Mouse (Mus musculus): ENCODE data around the gene Mast4. TPM values are rescaled to one million over a fixed set of nuclear protein-coding genes. Genes with fewer than 3 reads are reported as not detected.

Gene Mast4
- polyA plus RNA-seq, 1 experiment from 2014 or later: 45.4 TPM

GRCm38 (mm10) chr13:102786666-102787230, 547.5 kb downstream of the Mast4 start:
- Histone ChIP-seq H3K27me3 (ENCODE audit: control insufficient read depth, insufficient read depth, low read length) (no peaks in the 10 kb centered on the region), H3K9ac (ENCODE audit: low read depth, low read length) (no peak overlapping the region), H3K4me1 (ENCODE audit: control insufficient read depth, insufficient read depth, low read length) (no peaks in the 10 kb centered on the region), H3K27ac (ENCODE audit: low read depth, low read length) (no peak overlapping the region), H3K9me3 (replicated peaks; ENCODE audit: control insufficient read depth, low read length) (no peaks in the 10 kb centered on the region), H3K36me3 (ENCODE audit: control insufficient read depth, insufficient read depth, low read length) (peaks cover 8% of the 10 kb centered on the region; the same call in 1 of the 2 replicates), H3K4me2 (no peak overlapping the region), H3K4me3 (ENCODE audit: low read depth, low read length) (no peak overlapping the region)
- ATAC-seq (replicated peaks; ENCODE audit: insufficient number of reproducible peaks, low FRiP score, low TSS enrichment): no peak
- 90% methylated on average over 10 of the region's 10 CpGs for WGBS (ENCODE audit: insufficient replicate concordance)

DNA sequence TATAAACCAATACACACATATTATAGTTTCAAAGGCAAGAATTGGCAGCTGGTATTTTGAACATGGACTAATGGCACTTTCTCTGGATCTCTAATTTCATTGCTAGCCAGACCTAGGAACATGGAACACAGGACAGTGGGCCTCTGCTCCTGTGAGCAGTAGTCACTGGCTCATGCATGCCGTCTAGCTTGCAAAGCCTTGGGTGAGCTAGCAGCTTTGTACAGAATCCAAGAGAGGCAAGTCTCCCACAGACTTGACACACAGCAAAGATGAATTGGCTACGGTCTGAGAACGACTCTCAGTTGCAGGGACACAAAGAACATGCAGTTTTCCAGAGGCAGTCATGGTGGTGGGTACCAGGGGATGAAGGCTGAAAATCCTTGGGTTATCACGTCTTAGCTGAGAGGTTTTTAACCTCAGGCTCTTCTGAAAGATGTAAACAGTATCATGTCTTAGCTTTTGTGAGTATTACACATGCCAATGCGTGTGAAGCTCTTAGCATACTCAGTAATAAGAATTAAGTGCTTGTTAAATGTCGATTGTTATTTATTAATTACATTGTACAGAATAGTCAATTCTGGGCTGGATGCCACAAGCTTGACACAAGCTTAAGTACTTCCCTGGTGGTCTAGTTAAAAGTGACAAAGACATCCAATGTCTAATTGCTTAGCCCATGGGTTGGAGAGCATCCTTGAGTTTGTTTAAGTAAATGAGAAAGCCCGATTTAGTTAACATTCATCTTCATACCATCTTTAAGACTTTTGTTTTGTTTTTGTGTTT, 550.6 kb downstream of the Mast4 start:
- peaks cover 13% of the 10 kb centered on the region; the same call in 1 of the 2 replicates for H3K36me3 ChIP-seq (ENCODE audit: control insufficient read depth, insufficient read depth, low read length)
- ATAC-seq (replicated peaks; ENCODE audit: insufficient number of reproducible peaks, low FRiP score, low TSS enrichment): no peak
- H3K27ac ChIP-seq (ENCODE audit: low read depth, low read length): no peak overlapping the region
- H3K4me1 ChIP-seq (ENCODE audit: control insufficient read depth, insufficient read depth, low read length): no peaks in the 10 kb centered on the region
- no peaks in the 10 kb centered on the region for H3K9me3 ChIP-seq (replicated peaks; ENCODE audit: control insufficient read depth, low read length)
- H3K9ac ChIP-seq (ENCODE audit: low read depth, low read length): no peak overlapping the region
- H3K4me2 ChIP-seq: no peak overlapping the region
- H3K4me3 ChIP-seq (ENCODE audit: low read depth, low read length): no peak overlapping the region
- no peaks in the 10 kb centered on the region for H3K27me3 ChIP-seq (ENCODE audit: control insufficient read depth, insufficient read depth, low read length)
- WGBS (ENCODE audit: insufficient replicate concordance): 86% methylated on average over 7 of the region's 7 CpGs

- H3K4me1 ChIP-seq (ENCODE audit: control insufficient read depth, insufficient read depth, low read length): no peaks in the 10 kb centered on the region
- no peak overlapping the region for H3K27ac ChIP-seq (ENCODE audit: low read depth, low read length)
- no peaks in the 10 kb centered on the region for H3K9me3 ChIP-seq (replicated peaks; ENCODE audit: control insufficient read depth, low read length)
- H3K4me2 ChIP-seq: no peak overlapping the region
- ATAC-seq (replicated peaks; ENCODE audit: insufficient number of reproducible peaks, low FRiP score, low TSS enrichment): no peak
- H3K36me3 ChIP-seq (ENCODE audit: control insufficient read depth, insufficient read depth, low read length): peaks cover 13% of the 10 kb centered on the region; the same call in 1 of the 2 replicates
- H3K9ac ChIP-seq (ENCODE audit: low read depth, low read length): no peak overlapping the region
- no peaks in the 10 kb centered on the region for H3K27me3 ChIP-seq (ENCODE audit: control insufficient read depth, insufficient read depth, low read length)
- WGBS (ENCODE audit: insufficient replicate concordance): 85% methylated on average over 3 of the region's 3 CpGs
- H3K4me3 ChIP-seq (ENCODE audit: low read depth, low read length): no peak overlapping the region
These were observed 555.0 kb downstream of the Mast4 start for GRCm38 (mm10) chr13:102779275-102779674.

- H3K36me3 ChIP-seq (ENCODE audit: control insufficient read depth, insufficient read depth, low read length): peaks cover 16% of the 10 kb centered on the region; the same call in 1 of the 2 replicates
- H3K9ac ChIP-seq (ENCODE audit: low read depth, low read length): no peak overlapping the region
- H3K27me3 ChIP-seq (ENCODE audit: control insufficient read depth, insufficient read depth, low read length): no peaks in the 10 kb centered on the region
- ATAC-seq (replicated peaks; ENCODE audit: insufficient number of reproducible peaks, low FRiP score, low TSS enrichment): no peak
- H3K4me1 ChIP-seq (ENCODE audit: control insufficient read depth, insufficient read depth, low read length): no peaks in the 10 kb centered on the region
- H3K4me3 ChIP-seq (ENCODE audit: low read depth, low read length): no peak overlapping the region
- 83% methylated on average over 3 of the region's 3 CpGs for WGBS (ENCODE audit: insufficient replicate concordance)
- no peaks in the 10 kb centered on the region for H3K9me3 ChIP-seq (replicated peaks; ENCODE audit: control insufficient read depth, low read length)
- H3K4me2 ChIP-seq: no peak overlapping the region
- no peak overlapping the region for H3K27ac ChIP-seq (ENCODE audit: low read depth, low read length)
These were observed 555.4 kb downstream of the Mast4 start for GRCm38 (mm10) chr13:102778859-102779258.

DNA sequence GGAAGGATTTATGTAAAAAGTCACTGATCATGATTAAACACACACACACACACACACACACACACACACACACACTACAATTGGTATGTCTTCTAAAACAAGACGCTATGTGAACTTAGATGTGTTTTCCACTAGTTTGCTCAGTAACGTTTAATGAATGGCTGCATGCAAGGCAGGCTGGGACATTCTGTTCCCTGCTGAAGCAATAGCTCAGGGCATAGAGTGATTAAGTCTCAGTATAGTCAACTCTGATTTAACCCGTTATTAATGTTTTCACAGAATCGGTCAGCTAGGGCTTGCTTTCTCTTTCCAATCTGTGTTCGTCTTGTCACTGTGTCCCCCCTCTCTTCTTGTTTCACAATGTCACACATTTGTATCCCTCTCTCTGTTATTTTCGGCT, 558.8 kb downstream of the Mast4 start:
- Histone ChIP-seq H3K4me2 (no peak overlapping the region), H3K4me1 (ENCODE audit: control insufficient read depth, insufficient read depth, low read length) (no peaks in the 10 kb centered on the region), H3K9me3 (replicated peaks; ENCODE audit: control insufficient read depth, low read length) (no peaks in the 10 kb centered on the region), H3K4me3 (ENCODE audit: low read depth, low read length) (no peak overlapping the region), H3K36me3 (ENCODE audit: control insufficient read depth, insufficient read depth, low read length) (peaks cover 12% of the 10 kb centered on the region; the same call in 1 of the 2 replicates), H3K27me3 (ENCODE audit: control insufficient read depth, insufficient read depth, low read length) (no peaks in the 10 kb centered on the region), H3K9ac (ENCODE audit: low read depth, low read length) (no peak overlapping the region), H3K27ac (ENCODE audit: low read depth, low read length) (no peak overlapping the region)
- WGBS (ENCODE audit: insufficient replicate concordance): 86% methylated on average over 6 of the region's 6 CpGs
- no peak for ATAC-seq (replicated peaks; ENCODE audit: insufficient number of reproducible peaks, low FRiP score, low TSS enrichment)

DNA sequence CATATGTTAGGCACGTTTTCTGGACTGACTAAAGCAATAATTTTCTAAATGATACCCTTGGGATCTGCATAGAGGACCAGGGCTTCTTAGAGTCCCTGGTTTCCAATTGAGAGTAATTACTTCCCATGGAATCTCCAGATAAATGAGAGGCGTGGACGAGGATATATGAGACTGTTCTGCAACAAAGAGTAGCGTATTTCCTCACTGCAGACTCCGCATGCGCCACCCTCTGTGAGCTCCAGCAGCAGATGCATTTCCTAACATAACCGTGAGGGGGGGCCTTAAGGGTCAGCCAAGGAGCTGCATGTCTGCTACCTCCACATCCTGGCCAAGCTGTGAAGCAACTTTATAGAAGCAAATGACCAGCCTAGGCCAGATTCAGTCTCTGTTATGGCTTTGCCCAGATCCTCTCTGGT, 559.5 kb downstream of the Mast4 start:
- ATAC-seq (replicated peaks; ENCODE audit: insufficient number of reproducible peaks, low FRiP score, low TSS enrichment): no peak
- H3K4me1 ChIP-seq (ENCODE audit: control insufficient read depth, insufficient read depth, low read length): no peaks in the 10 kb centered on the region
- H3K4me3 ChIP-seq (ENCODE audit: low read depth, low read length): no peak overlapping the region
- 69% methylated on average over 7 of the region's 7 CpGs for WGBS (ENCODE audit: insufficient replicate concordance)
- no peak overlapping the region for H3K27ac ChIP-seq (ENCODE audit: low read depth, low read length)
- H3K36me3 ChIP-seq (ENCODE audit: control insufficient read depth, insufficient read depth, low read length): peaks cover 12% of the 10 kb centered on the region; the same call in 1 of the 2 replicates
- H3K9me3 ChIP-seq (replicated peaks; ENCODE audit: control insufficient read depth, low read length): no peaks in the 10 kb centered on the region
- no peak overlapping the region for H3K4me2 ChIP-seq
- H3K9ac ChIP-seq (ENCODE audit: low read depth, low read length): no peak overlapping the region
- H3K27me3 ChIP-seq (ENCODE audit: control insufficient read depth, insufficient read depth, low read length): no peaks in the 10 kb centered on the region

DNA sequence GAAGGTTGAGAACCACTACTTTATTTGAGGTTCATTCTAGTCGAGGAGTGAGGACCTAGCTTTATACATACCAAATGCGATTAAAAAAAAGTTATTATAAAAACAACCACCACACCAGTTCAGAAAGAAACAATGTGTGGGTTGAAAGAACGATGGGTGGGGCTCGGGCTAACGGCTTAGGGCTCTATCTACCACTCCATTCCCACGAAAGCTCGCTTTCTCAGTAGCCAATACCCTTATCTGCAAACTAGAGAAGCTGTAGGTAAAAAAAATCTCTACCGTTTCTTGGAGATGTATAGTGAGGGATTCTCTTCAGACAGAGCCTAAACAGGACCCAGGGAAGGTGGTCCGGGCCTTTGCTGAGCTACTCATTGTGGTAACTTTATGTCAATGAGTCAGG, 561.1 kb downstream of the Mast4 start:
- no peak overlapping the region for H3K4me3 ChIP-seq (ENCODE audit: low read depth, low read length)
- no peaks in the 10 kb centered on the region for H3K27me3 ChIP-seq (ENCODE audit: control insufficient read depth, insufficient read depth, low read length)
- no peaks in the 10 kb centered on the region for H3K4me1 ChIP-seq (ENCODE audit: control insufficient read depth, insufficient read depth, low read length)
- WGBS (ENCODE audit: insufficient replicate concordance): 80% methylated on average over 9 of the region's 9 CpGs
- no peak overlapping the region for H3K27ac ChIP-seq (ENCODE audit: low read depth, low read length)
- no peak overlapping the region for H3K9ac ChIP-seq (ENCODE audit: low read depth, low read length)
- no peaks in the 10 kb centered on the region for H3K9me3 ChIP-seq (replicated peaks; ENCODE audit: control insufficient read depth, low read length)
- H3K4me2 ChIP-seq: no peak overlapping the region
- no peak for ATAC-seq (replicated peaks; ENCODE audit: insufficient number of reproducible peaks, low FRiP score, low TSS enrichment)
- H3K36me3 ChIP-seq (ENCODE audit: control insufficient read depth, insufficient read depth, low read length): peaks cover 11% of the 10 kb centered on the region; the same call in 1 of the 2 replicates

- Histone ChIP-seq H3K27ac (ENCODE audit: low read depth, low read length) (no peak overlapping the region), H3K36me3 (ENCODE audit: control insufficient read depth, insufficient read depth, low read length) (peaks cover 11% of the 10 kb centered on the region; the same call in 1 of the 2 replicates), H3K4me2 (no peak overlapping the region), H3K9ac (ENCODE audit: low read depth, low read length) (no peak overlapping the region), H3K27me3 (ENCODE audit: control insufficient read depth, insufficient read depth, low read length) (no peaks in the 10 kb centered on the region), H3K4me1 (ENCODE audit: control insufficient read depth, insufficient read depth, low read length) (no peaks in the 10 kb centered on the region), H3K4me3 (ENCODE audit: low read depth, low read length) (no peak overlapping the region), H3K9me3 (replicated peaks; ENCODE audit: control insufficient read depth, low read length) (no peaks in the 10 kb centered on the region)
- 70% methylated on average over 8 of the region's 8 CpGs for WGBS (ENCODE audit: insufficient replicate concordance)
- ATAC-seq (replicated peaks; ENCODE audit: insufficient number of reproducible peaks, low FRiP score, low TSS enrichment): no peak
These were observed 564.1 kb downstream of the Mast4 start for GRCm38 (mm10) chr13:102770194-102770593.
